Mouse (Mus musculus) megakaryocyte-erythroid progenitor cell, adult 5 weeks (primary cell): ENCODE results near the gene Anks3. TPM values are rescaled to one million over a fixed set of nuclear protein-coding genes. Genes with fewer than 3 reads are reported as not detected.

Experiments
- polyA plus RNA-seq: library from polyadenylated mRNA; stranded (reverse); fragments of >175 nt; gene quantifications from 2 replicates; pipeline ENCODE4 v1.2.3, GENCODE M21; 2012

Anks3 gene
- 35.1 and 47.1 TPM in 2 replicates for polyA plus RNA-seq

GRCm38 (mm10) chr16:4963797-4964709, at the start of gene Anks3:
TSS of gene Anks3 (minus strand) at chr16:4964205.

GRCm38 (mm10) chr16:5013054-5013838, 49.2 kb upstream of the Anks3 start, which contains the start of gene Rogdi:
TSS of gene Rogdi (minus strand) at chr16:5013553.

GRCm38 (mm10) chr16:5007067-5007466, 43.1 kb upstream of the Anks3 start, which contains the start of gene Smim22:
TSS of gene Smim22 (plus strand) at chr16:5007288.

GRCm38 (mm10) chr16:4997553-4997952, 33.5 kb upstream of the Anks3 start, which contains the start of gene Sept12:
TSS of gene Sept12 (minus strand) at chr16:4997852.

GRCm38 (mm10) chr16:4938461-4938860, 25.5 kb downstream of the Anks3 start, which contains the start of gene Nudt16l1:
TSS of gene Nudt16l1 (plus strand) at chr16:4938761.

Other genes starting within 250 kb of the Anks3 start
- 15.7 and 20.6 TPM in 2 replicates for gene Nmral1, start 244.8 kb downstream of the Anks3 start, polyA plus RNA-seq
- 13.0 and 14.7 TPM in 2 replicates for gene Hmox2, start 237.8 kb downstream of the Anks3 start, polyA plus RNA-seq
- 37.4 and 39.7 TPM in 2 replicates for gene Cdip1, start 173.9 kb downstream of the Anks3 start, polyA plus RNA-seq
- gene 4930562C15Rik, start 128.8 kb downstream of the Anks3 start, polyA plus RNA-seq: not detected in 2 replicates
- 306 and 321 TPM in 2 replicates for gene Ubald1, start 83.9 kb downstream of the Anks3 start, polyA plus RNA-seq
- gene Mgrn1, start 78.0 kb downstream of the Anks3 start, polyA plus RNA-seq: 26.9 and 28.9 TPM in 2 replicates
- 38.9 and 41.7 TPM in 2 replicates for gene Nudt16l1, start 25.4 kb downstream of the Anks3 start, polyA plus RNA-seq
- gene Sept12, start 33.6 kb upstream of the Anks3 start, polyA plus RNA-seq: 0.03 TPM in 1 of 2 replicates, not detected in the other
- gene Smim22, start 43.1 kb upstream of the Anks3 start, polyA plus RNA-seq: not detected in 2 replicates
- 111 and 130 TPM in 2 replicates for gene Rogdi, start 49.3 kb upstream of the Anks3 start, polyA plus RNA-seq
- 23.6 and 25.3 TPM in 2 replicates for gene Glyr1, start 85.7 kb upstream of the Anks3 start, polyA plus RNA-seq
- 20.0 and 22.6 TPM in 2 replicates for gene Ubn1, start 85.9 kb upstream of the Anks3 start, polyA plus RNA-seq
- gene Ppl, start 168.2 kb upstream of the Anks3 start, polyA plus RNA-seq: 0.02 TPM in 1 of 2 replicates, not detected in the other
- gene Sec14l5, start 182.9 kb upstream of the Anks3 start, polyA plus RNA-seq: not detected in 2 replicates
- gene Nagpa, start 239.8 kb upstream of the Anks3 start, polyA plus RNA-seq: 54.6 and 72.0 TPM in 2 replicates